Mouse (Mus musculus): Measurements from ENCODE around the gene Pdlim7. TPM values are rescaled to one million over a fixed set of nuclear protein-coding genes. Genes with fewer than 3 reads are reported as not detected.

The Pdlim7 gene
- polyA plus RNA-seq, 1 experiment: 1.9 TPM

GRCm38 (mm10) chr13:55465184-55465583 lies 48.3 kb downstream of the Pdlim7 start:
- no peak overlapping the region for H3K4me3 ChIP-seq (replicated peaks)
- no peak for TF ChIP-seq TAL1 (IDR thresholded peaks at IDR 0.05; ENCODE audit: low read length)
- TF ChIP-seq GATA1 (IDR thresholded peaks at IDR 0.05; ENCODE audit: low read length): no peak
- no peaks in the 10 kb centered on the region for H3K9me3 ChIP-seq (ENCODE audit: control insufficient read depth, low read length)
- peaks cover 13% of the 10 kb centered on the region for H3K4me1 ChIP-seq (ENCODE audit: control insufficient read depth)
- peaks cover 72% of the 10 kb centered on the region for H3K27me3 ChIP-seq (ENCODE audit: control insufficient read depth)
- H3K36me3 ChIP-seq (ENCODE audit: control insufficient read depth): peaks cover 22% of the 10 kb centered on the region

GRCm38 (mm10) chr13:55464027-55464884 lies 49.2 kb downstream of the Pdlim7 start, which contains the start of gene Prr7:
Prr7 (plus strand) TSS chr13:55464267.
- Histone ChIP-seq H3K4me3 (replicated peaks) (peak within 1 kb of the TSS; percentile 34), H3K4me1 (ENCODE audit: control insufficient read depth) (peaks cover 13% of the 10 kb centered on the region), H3K27me3 (ENCODE audit: control insufficient read depth) (peaks cover 62% of the 10 kb centered on the region), H3K9me3 (ENCODE audit: control insufficient read depth, low read length) (no peaks in the 10 kb centered on the region), H3K36me3 (ENCODE audit: control insufficient read depth) (peaks cover 31% of the 10 kb centered on the region)
- TF ChIP-seq TAL1 (IDR thresholded peaks at IDR 0.05; ENCODE audit: low read length): no peak
- no peak for TF ChIP-seq GATA1 (IDR thresholded peaks at IDR 0.05; ENCODE audit: low read length)

- Histone ChIP-seq H3K9me3 (ENCODE audit: control insufficient read depth, low read length) (no peaks in the 10 kb centered on the region), H3K27me3 (ENCODE audit: control insufficient read depth) (peaks cover 55% of the 10 kb centered on the region), H3K4me1 (ENCODE audit: control insufficient read depth) (peaks cover 13% of the 10 kb centered on the region), H3K36me3 (ENCODE audit: control insufficient read depth) (peaks cover 39% of the 10 kb centered on the region), H3K4me3 (replicated peaks) (no peak overlapping the region)
- no peak for TF ChIP-seq TAL1 (IDR thresholded peaks at IDR 0.05; ENCODE audit: low read length)
- no peak for TF ChIP-seq GATA1 (IDR thresholded peaks at IDR 0.05; ENCODE audit: low read length)
Measured at GRCm38 (mm10) chr13:55463399-55464026, 50.0 kb downstream of the Pdlim7 start.

- peaks cover 13% of the 10 kb centered on the region for H3K4me1 ChIP-seq (ENCODE audit: control insufficient read depth)
- no peak for TF ChIP-seq TAL1 (IDR thresholded peaks at IDR 0.05; ENCODE audit: low read length)
- TF ChIP-seq GATA1 (IDR thresholded peaks at IDR 0.05; ENCODE audit: low read length): no peak
- no peak overlapping the region for H3K4me3 ChIP-seq (replicated peaks)
- H3K36me3 ChIP-seq (ENCODE audit: control insufficient read depth): peaks cover 44% of the 10 kb centered on the region
- no peaks in the 10 kb centered on the region for H3K9me3 ChIP-seq (ENCODE audit: control insufficient read depth, low read length)
- H3K27me3 ChIP-seq (ENCODE audit: control insufficient read depth): peaks cover 50% of the 10 kb centered on the region
Measured at GRCm38 (mm10) chr13:55462965-55463364, 50.5 kb downstream of the Pdlim7 start.

- TF ChIP-seq TAL1 (IDR thresholded peaks at IDR 0.05; ENCODE audit: low read length): no peak
- TF ChIP-seq GATA1 (IDR thresholded peaks at IDR 0.05; ENCODE audit: low read length): no peak
- peaks cover 34% of the 10 kb centered on the region for H3K4me1 ChIP-seq (ENCODE audit: control insufficient read depth)
- peaks cover 99% of the 10 kb centered on the region for H3K36me3 ChIP-seq (ENCODE audit: control insufficient read depth)
- no peaks in the 10 kb centered on the region for H3K27me3 ChIP-seq (ENCODE audit: control insufficient read depth)
- no peaks in the 10 kb centered on the region for H3K9me3 ChIP-seq (ENCODE audit: control insufficient read depth, low read length)
- H3K4me3 ChIP-seq (replicated peaks): no peak overlapping the region
Measured at GRCm38 (mm10) chr13:55451785-55452549, 61.5 kb downstream of the Pdlim7 start.

- Histone ChIP-seq H3K4me3 (replicated peaks) (no peak overlapping the region), H3K4me1 (ENCODE audit: control insufficient read depth) (peaks cover 41% of the 10 kb centered on the region), H3K27me3 (ENCODE audit: control insufficient read depth) (no peaks in the 10 kb centered on the region), H3K9me3 (ENCODE audit: control insufficient read depth, low read length) (no peaks in the 10 kb centered on the region), H3K36me3 (ENCODE audit: control insufficient read depth) (peaks cover 97% of the 10 kb centered on the region)
- TF ChIP-seq GATA1 (IDR thresholded peaks at IDR 0.05; ENCODE audit: low read length) (no peak), TAL1 (IDR thresholded peaks at IDR 0.05; ENCODE audit: low read length) (no peak)
Measured at GRCm38 (mm10) chr13:55451296-55451695, 62.2 kb downstream of the Pdlim7 start.

GRCm38 (mm10) chr13:55450511-55450980 lies 62.9 kb downstream of the Pdlim7 start:
- peaks cover 90% of the 10 kb centered on the region for H3K36me3 ChIP-seq (ENCODE audit: control insufficient read depth)
- H3K9me3 ChIP-seq (ENCODE audit: control insufficient read depth, low read length): no peaks in the 10 kb centered on the region
- no peak overlapping the region for H3K4me3 ChIP-seq (replicated peaks)
- peaks cover 48% of the 10 kb centered on the region for H3K4me1 ChIP-seq (ENCODE audit: control insufficient read depth)
- H3K27me3 ChIP-seq (ENCODE audit: control insufficient read depth): no peaks in the 10 kb centered on the region
- TF ChIP-seq TAL1 (IDR thresholded peaks at IDR 0.05; ENCODE audit: low read length): no peak
- TF ChIP-seq GATA1 (IDR thresholded peaks at IDR 0.05; ENCODE audit: low read length): no peak

GRCm38 (mm10) chr13:55449679-55450441 lies 63.6 kb downstream of the Pdlim7 start:
- Histone ChIP-seq H3K4me3 (replicated peaks) (no peak overlapping the region), H3K9me3 (ENCODE audit: control insufficient read depth, low read length) (no peaks in the 10 kb centered on the region), H3K36me3 (ENCODE audit: control insufficient read depth) (peaks cover 83% of the 10 kb centered on the region), H3K4me1 (ENCODE audit: control insufficient read depth) (peaks cover 51% of the 10 kb centered on the region), H3K27me3 (ENCODE audit: control insufficient read depth) (no peaks in the 10 kb centered on the region)
- TF ChIP-seq TAL1 (IDR thresholded peaks at IDR 0.05; ENCODE audit: low read length) (no peak), GATA1 (IDR thresholded peaks at IDR 0.05; ENCODE audit: low read length) (no peak)

Measured in erythroblast, embryonic 14.5 days (primary cell).